Mouse (Mus musculus) C2C12 (cell line): ENCODE measurements at regions not wholly inside any gene's neighbourhood (a gene's known extent, or its start where the extent isn't known, plus 50 kb on each side); places are given as distances from the start of the nearest gene placed in this dataset.

Experiments used
- CTCF ChIP-seq: IDR thresholded peaks from one replicate; pipeline ENCODE4 v1.5.1; 2011; ENCODE audit not compliant: control insufficient read depth, insufficient read depth, insufficient read length
- MYOD1 ChIP-seq: IDR thresholded peaks from one replicate; pipeline ENCODE4 v1.6.1; 2011; ENCODE audit warnings: low read depth; ENCODE audit not compliant: control insufficient read depth, insufficient read length
- MYOG ChIP-seq: IDR thresholded peaks from one replicate; pipeline ENCODE4 v1.6.1; 2011; ENCODE audit not compliant: control insufficient read depth, insufficient read length; ENCODE audit errors: extremely low read depth

DNA sequence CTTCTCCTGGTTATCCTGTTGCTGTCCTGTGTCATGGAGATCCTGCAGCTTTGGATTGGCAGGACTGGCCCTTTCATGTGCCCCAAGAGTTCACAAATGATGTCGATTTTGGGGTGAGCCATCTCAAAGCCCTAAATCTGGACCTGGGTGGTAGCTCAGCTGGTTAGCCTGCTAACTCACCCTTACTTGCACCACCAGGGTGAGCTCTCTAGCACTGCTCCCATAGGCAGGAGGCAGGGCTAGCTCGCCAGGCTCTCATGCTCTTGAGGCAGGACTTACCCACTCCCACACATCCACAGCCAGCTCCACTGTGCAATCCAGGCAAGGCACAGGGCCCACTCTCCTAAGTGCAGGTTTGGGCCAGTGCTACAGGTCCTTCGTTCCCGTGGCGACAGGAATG lies 605.5 kb upstream of the Nrp1 start:
- no peak for TF ChIP-seq CTCF
- no peak for TF ChIP-seq MYOG
- no peak for TF ChIP-seq MYOD1
